Mouse (Mus musculus) liver, postnatal 0 days (tissue): ENCODE measurements at regions not wholly inside any gene's neighbourhood (a gene's known extent, or its start where the extent isn't known, plus 50 kb on each side); places are given as distances from the start of the nearest gene placed in this dataset.

Source experiments
- CTCF ChIP-seq: sonication (generic); IDR thresholded peaks from 2 replicates; pipeline ENCODE4 v1.5.1; 2016; ENCODE audit warnings: antibody characterized with exemption, low read depth
- EP300 ChIP-seq: IDR thresholded peaks from 2 replicates; pipeline ENCODE4 v1.6.1; 2016; ENCODE audit warnings: antibody characterized with exemption, low read depth, mild to moderate bottlenecking

- no peak for TF ChIP-seq CTCF
- TF ChIP-seq EP300: no peak
These were observed 367.6 kb downstream of the Prdm2 start for GRCm38 (mm10) chr4:142845066-142845696.
